Mouse (Mus musculus): ENCODE results near the gene H2-Q2. TPM values are rescaled to one million over a fixed set of nuclear protein-coding genes. Genes with fewer than 3 reads are reported as not detected.
"Not testable (repeated sequence)": the region's sequence is repeated elsewhere in the genome, so short reads cannot be mapped to it uniquely, and the experiment has no call there.

H2-Q2 gene
- polyA plus RNA-seq, 1 experiment from 2014 or later: not detected

- H3K4me3 ChIP-seq; H3K9ac ChIP-seq; H3K36me3 ChIP-seq; ATAC-seq (ENCODE audit: insufficient number of reproducible peaks, insufficient read depth, low FRiP score, low TSS enrichment, low read depth); H3K27ac ChIP-seq; H3K4me1 ChIP-seq; H3K4me2 ChIP-seq; H3K9me3 ChIP-seq: not testable (repeated sequence)
- H3K27me3 ChIP-seq: peaks cover 40% of the 10 kb centered on the region
Measured at GRCm38 (mm10) chr17:35326000-35326399, 16.0 kb upstream of the H2-Q2 start.

- not testable (repeated sequence) for H3K9ac ChIP-seq; ATAC-seq (ENCODE audit: insufficient number of reproducible peaks, insufficient read depth, low FRiP score, low TSS enrichment, low read depth); H3K27ac ChIP-seq; H3K4me2 ChIP-seq; H3K4me1 ChIP-seq; H3K9me3 ChIP-seq; H3K36me3 ChIP-seq; H3K4me3 ChIP-seq
- peaks cover 10% of the 10 kb centered on the region; the same call in 1 of the 2 replicates for H3K27me3 ChIP-seq
- 52% methylated on average over 3 of the region's 3 CpGs for WGBS
Measured at GRCm38 (mm10) chr17:35329714-35330113, 12.3 kb upstream of the H2-Q2 start.

- H3K9ac ChIP-seq; H3K4me1 ChIP-seq; H3K4me3 ChIP-seq; ATAC-seq (ENCODE audit: insufficient number of reproducible peaks, insufficient read depth, low FRiP score, low TSS enrichment, low read depth); H3K9me3 ChIP-seq; H3K27ac ChIP-seq; H3K4me2 ChIP-seq; H3K36me3 ChIP-seq: not testable (repeated sequence)
- 64% methylated on average over 6 of the region's 6 CpGs for WGBS
- peaks cover 10% of the 10 kb centered on the region; the same call in 1 of the 2 replicates for H3K27me3 ChIP-seq
Measured at GRCm38 (mm10) chr17:35331546-35331945, 10.5 kb upstream of the H2-Q2 start.

GRCm38 (mm10) chr17:35342711-35343476 is 852 bp downstream of the H2-Q2 start:
- Histone ChIP-seq H3K27me3 (peaks cover 63% of the 10 kb centered on the region), H3K4me2 (peak overlapping the region; percentile 73), H3K36me3 (no peaks in the 10 kb centered on the region), H3K4me3 (peak overlapping the region; percentile 43), H3K27ac (no peak overlapping the region), H3K4me1 (peaks cover 10% of the 10 kb centered on the region), H3K9ac (peak overlapping the region; percentile 54; the same call in 1 of the 2 replicates), H3K9me3 (no peaks in the 10 kb centered on the region)
- no peak for ATAC-seq (ENCODE audit: insufficient number of reproducible peaks, insufficient read depth, low FRiP score, low TSS enrichment, low read depth)
- WGBS: 2% methylated on average over 46 of the region's 46 CpGs

GRCm38 (mm10) chr17:35347659-35348058 is 5.6 kb downstream of the H2-Q2 start:
- H3K4me3 ChIP-seq; H3K36me3 ChIP-seq; ATAC-seq (ENCODE audit: insufficient number of reproducible peaks, insufficient read depth, low FRiP score, low TSS enrichment, low read depth); H3K9me3 ChIP-seq; H3K9ac ChIP-seq; H3K4me2 ChIP-seq; H3K27ac ChIP-seq; H3K4me1 ChIP-seq: not testable (repeated sequence)
- peaks cover 39% of the 10 kb centered on the region for H3K27me3 ChIP-seq

- H3K9ac ChIP-seq; H3K9me3 ChIP-seq; H3K4me2 ChIP-seq; H3K4me1 ChIP-seq; H3K4me3 ChIP-seq; H3K27ac ChIP-seq; H3K36me3 ChIP-seq; ATAC-seq (ENCODE audit: insufficient number of reproducible peaks, insufficient read depth, low FRiP score, low TSS enrichment, low read depth): not testable (repeated sequence)
- peaks cover 23% of the 10 kb centered on the region for H3K27me3 ChIP-seq
- 67% methylated on average over 6 of the region's 6 CpGs for WGBS
Measured at GRCm38 (mm10) chr17:35353275-35353674, 11.2 kb downstream of the H2-Q2 start.

- peaks cover 31% of the 10 kb centered on the region for H3K27me3 ChIP-seq
- peaks cover 3% of the 10 kb centered on the region for H3K4me1 ChIP-seq
- 62% methylated on average over 2 of the region's 2 CpGs for WGBS
- no peak overlapping the region for H3K9ac ChIP-seq
- H3K27ac ChIP-seq: no peak overlapping the region
- no peak for ATAC-seq (ENCODE audit: insufficient number of reproducible peaks, insufficient read depth, low FRiP score, low TSS enrichment, low read depth)
- no peak overlapping the region for H3K4me3 ChIP-seq
- no peak overlapping the region for H3K4me2 ChIP-seq
- no peaks in the 10 kb centered on the region for H3K36me3 ChIP-seq
- no peaks in the 10 kb centered on the region for H3K9me3 ChIP-seq
Measured at GRCm38 (mm10) chr17:35354071-35354470, 12.0 kb downstream of the H2-Q2 start.

- no peaks in the 10 kb centered on the region for H3K36me3 ChIP-seq
- no peaks in the 10 kb centered on the region for H3K9me3 ChIP-seq
- no peak overlapping the region for H3K4me3 ChIP-seq
- H3K27ac ChIP-seq: no peak overlapping the region
- no peak for ATAC-seq (ENCODE audit: insufficient number of reproducible peaks, insufficient read depth, low FRiP score, low TSS enrichment, low read depth)
- H3K27me3 ChIP-seq: peaks cover 30% of the 10 kb centered on the region
- WGBS: 42% methylated on average over 1 of the region's 1 CpGs
- H3K9ac ChIP-seq: no peak overlapping the region
- H3K4me1 ChIP-seq: peaks cover 7% of the 10 kb centered on the region
- H3K4me2 ChIP-seq: no peak overlapping the region
Measured at GRCm38 (mm10) chr17:35357086-35357485, 15.0 kb downstream of the H2-Q2 start.

GRCm38 (mm10) chr17:35358763-35359469 is 16.9 kb downstream of the H2-Q2 start:
- no peak overlapping the region for H3K27ac ChIP-seq
- peaks cover 7% of the 10 kb centered on the region for H3K4me1 ChIP-seq
- peak overlapping the region; percentile 42 for H3K4me3 ChIP-seq
- H3K4me2 ChIP-seq: peak overlapping the region; percentile 65
- WGBS: 8% methylated on average over 38 of the region's 38 CpGs
- H3K9me3 ChIP-seq: 0 out of 2 replicates have a peak, but pooled peaks cover 9% of the 10 kb centered on the region
- peak overlapping the region; percentile 58 for H3K9ac ChIP-seq
- H3K36me3 ChIP-seq: no peaks in the 10 kb centered on the region
- H3K27me3 ChIP-seq: peaks cover 30% of the 10 kb centered on the region
- ATAC-seq (ENCODE audit: insufficient number of reproducible peaks, insufficient read depth, low FRiP score, low TSS enrichment, low read depth): no peak

GRCm38 (mm10) chr17:35359470-35359862 is 17.4 kb downstream of the H2-Q2 start:
- Histone ChIP-seq H3K27me3 (peaks cover 30% of the 10 kb centered on the region), H3K4me3 (peak overlapping the region; percentile 42), H3K4me2 (peak overlapping the region; percentile 65), H3K27ac (no peak overlapping the region), H3K36me3 (no peaks in the 10 kb centered on the region), H3K4me1 (peaks cover 7% of the 10 kb centered on the region), H3K9me3 (0 out of 2 replicates have a peak, but pooled peaks cover 9% of the 10 kb centered on the region), H3K9ac (peak overlapping the region; percentile 58)
- WGBS: 19% methylated on average over 21 of the region's 21 CpGs
- no peak for ATAC-seq (ENCODE audit: insufficient number of reproducible peaks, insufficient read depth, low FRiP score, low TSS enrichment, low read depth)

- H3K4me2 ChIP-seq: peak within 1 kb of the TSS; percentile 98
- under 1% methylated on average over 16 of the region's 16 CpGs for WGBS
- peak within 1 kb of the TSS; percentile 69 for H3K9ac ChIP-seq
- H3K9me3 ChIP-seq: no peaks in the 10 kb centered on the region
- no peaks in the 10 kb centered on the region for H3K36me3 ChIP-seq
- peak within 1 kb of the TSS; percentile 57 for H3K4me3 ChIP-seq
- peak; percentile 67; the same call in 1 of the 2 replicates for ATAC-seq (ENCODE audit: insufficient number of reproducible peaks, insufficient read depth, low FRiP score, low TSS enrichment, low read depth)
- peaks cover 23% of the 10 kb centered on the region for H3K27me3 ChIP-seq
- H3K4me1 ChIP-seq: 0 out of 2 replicates have a peak, but pooled peaks cover 7% of the 10 kb centered on the region
- H3K27ac ChIP-seq: no peak within 1 kb of the TSS
Measured at GRCm38 (mm10) chr17:35379369-35379728, 37.3 kb downstream of the H2-Q2 start, which contains the start of gene H2-Q4. TSS of gene H2-Q4 (plus strand) at chr17:35379617.

Data from embryonic facial prominence, embryonic 13.5 days (tissue).